Mouse (Mus musculus) MEL (cell line): ENCODE results near the gene Snapc1. TPM values are rescaled to one million over a fixed set of nuclear protein-coding genes. Genes with fewer than 3 reads are reported as not detected.

Source experiments
- DNase-seq: peaks from one replicate; pipeline ENCODE4 v3.0.0; 2011; ENCODE audit warnings: low read depth, low spot score
- H3K27ac ChIP-seq: 2 replicates; pipeline ENCODE4 v1.5.1; 2012; ENCODE audit warnings: low read depth, mild to moderate bottlenecking, control low read depth, low read length, moderate library complexity; ENCODE audit not compliant: control insufficient read depth
- H3K27me3 ChIP-seq, 2 experiments: fragments of 150-350 bp in 1 of 2; sonication (generic) in 1 of 2; 2 replicates each; pipeline ENCODE4 v1.6.1; 2012; ENCODE audit warnings: low read length in 2 of 2, mild to moderate bottlenecking in 2 of 2, improper control_type of control experiment in 1 of 2, moderate library complexity in 1 of 2; ENCODE audit not compliant: insufficient read depth in 2 of 2, control insufficient read depth in 1 of 2
- H3K36me3 ChIP-seq, 2 experiments: 2 replicates each; pipeline ENCODE4 v1.6.1; 2012 to 2014; ENCODE audit warnings: low read length in 2 of 2, improper control_type of control experiment in 1 of 2, inconsistent platforms in 1 of 2, mild to moderate bottlenecking in 1 of 2; ENCODE audit not compliant: insufficient read depth in 2 of 2, control insufficient read depth in 1 of 2
- H3K4me1 ChIP-seq, 2 experiments: fragments of 150-350 bp in 1 of 2; sonication (generic) in 1 of 2; 2 replicates each; pipeline ENCODE4 v1.6.1; 2012; ENCODE audit warnings: low read length in 2 of 2, improper control_type of control experiment in 1 of 2, mild to moderate bottlenecking in 1 of 2; ENCODE audit not compliant: insufficient read depth in 2 of 2, control insufficient read depth in 1 of 2
- H3K4me3 ChIP-seq, 2 experiments: fragments of 150-350 bp in 1 of 2; sonication (generic) in 1 of 2; 2 replicates each; pipeline ENCODE4 v1.5.1; 2012; ENCODE audit warnings: low read depth in 2 of 2, low read length in 2 of 2, mild to moderate bottlenecking in 2 of 2, moderate library complexity in 2 of 2, control low read depth in 1 of 2, improper control_type of control experiment in 1 of 2; ENCODE audit not compliant: control insufficient read depth in 1 of 2, insufficient read depth in 1 of 2
- H3K79me2 ChIP-seq: 2 replicates; pipeline ENCODE4 v1.6.1; 2012; ENCODE audit warnings: mild to moderate bottlenecking, low read length, moderate library complexity; ENCODE audit not compliant: control insufficient read depth, poor library complexity, insufficient read depth
- H3K9ac ChIP-seq: 2 replicates; pipeline ENCODE4 v1.6.1; 2012; ENCODE audit warnings: low read depth, mild to moderate bottlenecking, control low read depth, low read length, moderate library complexity; ENCODE audit not compliant: control insufficient read depth, poor library complexity, severe bottlenecking
- H3K9me3 ChIP-seq: fragments of 150-350 bp; sonication (generic); replicated peaks from 2 replicates; pipeline ENCODE4 v1.6.1; 2012; ENCODE audit warnings: mild to moderate bottlenecking, low read length, improper control_type of control experiment, moderate library complexity; ENCODE audit not compliant: insufficient read depth
- BHLHE40 ChIP-seq: IDR thresholded peaks from 2 replicates; pipeline ENCODE4 v1.6.1; 2012; ENCODE audit warnings: low read depth, mild to moderate bottlenecking, inconsistent platforms, low read length, improper control_type of control experiment, borderline replicate concordance
- CHD1 ChIP-seq: IDR thresholded peaks from 2 replicates; pipeline ENCODE4 v1.6.1; 2012; ENCODE audit warnings: low read depth, mild to moderate bottlenecking, inconsistent platforms, low read length, improper control_type of control experiment
- CHD2 ChIP-seq: IDR thresholded peaks from 2 replicates; pipeline ENCODE4 v1.6.1; 2011; ENCODE audit warnings: low read length, improper control_type of control experiment
- ETS1 ChIP-seq: IDR thresholded peaks from 2 replicates; pipeline ENCODE4 v1.6.1; 2012; ENCODE audit warnings: low read depth, mild to moderate bottlenecking, inconsistent platforms, low read length, improper control_type of control experiment, moderate library complexity
- JUND ChIP-seq: IDR thresholded peaks from 2 replicates; pipeline ENCODE4 v1.6.1; 2011; ENCODE audit warnings: low read depth, mild to moderate bottlenecking, improper control_type of control experiment, low read length
- KAT2A ChIP-seq: conservative IDR thresholded peaks from 2 replicates; pipeline ENCODE4 v1.6.1; 2012; ENCODE audit warnings: low read depth, low read length, improper control_type of control experiment, inconsistent platforms
- MAX ChIP-seq: IDR thresholded peaks from 2 replicates; pipeline ENCODE4 v1.6.1; 2011; ENCODE audit warnings: low read length, improper control_type of control experiment
- MYC ChIP-seq: IDR thresholded peaks from 2 replicates; pipeline ENCODE4 v1.6.1; 2011; ENCODE audit warnings: low read depth, mild to moderate bottlenecking, low read length, improper control_type of control experiment, moderate library complexity
- POLR2A ChIP-seq, 2 experiments: IDR thresholded peaks; 2 replicates each; pipeline ENCODE4 v1.6.1; 2011 to 2012; ENCODE audit warnings: low read length in 2 of 2, mild to moderate bottlenecking in 2 of 2, control low read depth in 1 of 2, improper control_type of control experiment in 1 of 2, low read depth in 1 of 2, moderate library complexity in 1 of 2; ENCODE audit not compliant: control insufficient read depth in 1 of 2, insufficient read depth in 1 of 2, poor library complexity in 1 of 2
- POLR2AphosphoS5 ChIP-seq: IDR thresholded peaks from 2 replicates; pipeline ENCODE4 v1.6.1; 2012; ENCODE audit warnings: low read depth, borderline replicate concordance, mild to moderate bottlenecking, inconsistent platforms, low read length, moderate library complexity, mixed read lengths
- SIN3A ChIP-seq: IDR thresholded peaks from 2 replicates; pipeline ENCODE4 v1.6.1; 2012; ENCODE audit warnings: low read length, improper control_type of control experiment, inconsistent platforms
- TAL1 ChIP-seq: IDR thresholded peaks from 2 replicates; pipeline ENCODE4 v1.6.1; 2012; ENCODE audit warnings: mild to moderate bottlenecking, inconsistent platforms, low read length, moderate library complexity, mixed read lengths
- TBP ChIP-seq: IDR thresholded peaks from 2 replicates; pipeline ENCODE4 v1.8.0; 2011; ENCODE audit warnings: low read depth, low read length, improper control_type of control experiment
- TCF12 ChIP-seq: IDR thresholded peaks from 2 replicates; pipeline ENCODE4 v1.6.1; 2014; ENCODE audit warnings: low read depth, mild to moderate bottlenecking, inconsistent platforms, low read length, improper control_type of control experiment, moderate library complexity
- USF2 ChIP-seq, 2 experiments: IDR thresholded peaks; 2 replicates each; pipeline ENCODE4 v1.6.1; 2011 to 2012; ENCODE audit warnings: improper control_type of control experiment in 2 of 2, low read length in 2 of 2, borderline replicate concordance in 1 of 2, inconsistent platforms in 1 of 2, low read depth in 1 of 2, mild to moderate bottlenecking in 1 of 2; ENCODE audit not compliant: insufficient read depth in 1 of 2
- polyA plus RNA-seq, 2 experiments: library from polyadenylated mRNA; stranded (reverse) in 1 of 2; unstranded in 1 of 2; fragments of >175 nt in 1 of 2; fragments of >200 nt in 1 of 2; gene quantifications; 2 replicates each; pipeline versions ENCODE4 v1.2.1 to v1.2.4; 2012; ENCODE audit warnings: low replicate concordance in 2 of 2, low read depth in 1 of 2; ENCODE audit not compliant: insufficient read length in 2 of 2, insufficient read depth in 1 of 2, missing spikeins in 1 of 2
- total RNA-seq: library from RNA; depleted of rRNA; stranded (reverse); fragments of 300-350 nt; gene quantifications from 2 replicates; pipeline ENCODE4 v1.2.3, GENCODE M21; 2012

The Snapc1 gene
- total and polyA plus RNA-seq, 3 experiments, result 13.7 to 19.2 TPM; not detected in 1

- H3K36me3 ChIP-seq, result peaks cover 7 to 22% of the 10 kb centered on the region in 2 experiments
- peaks cover 2% of the 10 kb centered on the region for H3K79me2 ChIP-seq
- H3K9me3 ChIP-seq, result no peaks in the 10 kb centered on the region
- no peaks in the 10 kb centered on the region for H3K27me3 ChIP-seq
- DNase-seq, result no peak
- H3K4me1 ChIP-seq, result peaks cover 0 to 2% of the 10 kb centered on the region in 2 experiments; a peak in 1 of 4 replicates
- no peak overlapping the region for H3K9ac ChIP-seq
- H3K4me3 ChIP-seq, result peak overlapping the region in 1 of 2 experiments; percentile 67; a peak in 1 of 4 replicates
- no peak overlapping the region for H3K27ac ChIP-seq
- TF ChIP-seq CHD2 (no peak), POLR2AphosphoS5 (no peak)
Observed at GRCm38 (mm10) chr12:73948415-73948814, 15.9 kb upstream of the Snapc1 start.

- peaks cover 2% of the 10 kb centered on the region for H3K79me2 ChIP-seq
- peak overlapping the region; percentile 3; the same call in 1 of the 2 replicates for H3K27ac ChIP-seq
- no peak for TF ChIP-seq MYC
- peak; percentile 47; the same call in 1 of the 2 replicates for TF ChIP-seq SIN3A
- no peak for TF ChIP-seq BHLHE40
- no peak for TF ChIP-seq JUND
- no peak for TF ChIP-seq TCF12
- TF ChIP-seq CHD1, result 0 out of 2 replicates have a peak, but pooled peaks have one; percentile 47
- no peak for TF ChIP-seq KAT2A
- TF ChIP-seq TAL1, result no peak
- no peak for TF ChIP-seq POLR2AphosphoS5
- peak; percentile 37; the same call in 1 of the 2 replicates for TF ChIP-seq MAX
- TF ChIP-seq POLR2A (IDR thresholded peaks at IDR 0.05; ENCODE audit: control insufficient read depth in 1 of 2, insufficient read depth in 1 of 2, low read depth in 1 of 2, low read length in 2 of 2, poor library complexity in 1 of 2), result peak in 1 of 2 experiments; percentile 35; a peak in 1 of 4 replicates
- TF ChIP-seq ETS1, result 0 out of 2 replicates have a peak, but pooled peaks have one; percentile 11
- no peak for TF ChIP-seq USF2 (IDR thresholded peaks at IDR 0.05; ENCODE audit: borderline replicate concordance in 1 of 2, insufficient read depth in 1 of 2, low read depth in 1 of 2, low read length in 2 of 2)
- TF ChIP-seq TBP, result 0 out of 2 replicates have a peak, but pooled peaks have one; percentile 11
- peaks cover 11 to 17% of the 10 kb centered on the region in 2 experiments for H3K36me3 ChIP-seq
- peak; percentile 69 for DNase-seq
- H3K4me3 ChIP-seq, result peak overlapping the region; percentile 58 to 67
- no peaks in the 10 kb centered on the region for H3K9me3 ChIP-seq
- H3K9ac ChIP-seq, result peak overlapping the region; percentile 69
- H3K27me3 ChIP-seq, result no peaks in the 10 kb centered on the region
- H3K4me1 ChIP-seq, result peaks cover 3 to 6% of the 10 kb centered on the region in 2 experiments
Observed at GRCm38 (mm10) chr12:73949318-73950058, 14.8 kb upstream of the Snapc1 start.
